Mouse (Mus musculus): ENCODE measurements around the gene Hook2. TPM values are rescaled to one million over a fixed set of nuclear protein-coding genes. Genes with fewer than 3 reads are reported as not detected.

The Hook2 gene
- polyA plus RNA-seq, 1 experiment from 2014 or later, result 29.7 TPM

GRCm38 (mm10) chr8:84963952-84964351 is 26.5 kb upstream of the Hook2 start:
- H3K36me3 ChIP-seq, result no peaks in the 10 kb centered on the region; the same call in 1 of the 2 replicates
- peaks cover 29% of the 10 kb centered on the region for H3K4me1 ChIP-seq
- H3K27ac ChIP-seq (replicated peaks), result no peak overlapping the region
- H3K4me3 ChIP-seq, result no peak overlapping the region
- H3K9me3 ChIP-seq, result no peaks in the 10 kb centered on the region
- no peak for ATAC-seq (replicated peaks)
- WGBS, result 90% methylated on average over 4 of the region's 4 CpGs
- H3K4me2 ChIP-seq (replicated peaks), result no peak overlapping the region
- H3K9ac ChIP-seq (replicated peaks), result no peak overlapping the region
- H3K27me3 ChIP-seq, result no peaks in the 10 kb centered on the region

GRCm38 (mm10) chr8:84965731-84966291 is 24.6 kb upstream of the Hook2 start:
- under 1% methylated on average over 41 of the region's 41 CpGs for WGBS
- H3K36me3 ChIP-seq, result no peaks in the 10 kb centered on the region; the same call in 1 of the 2 replicates
- H3K4me2 ChIP-seq (replicated peaks), result peak overlapping the region; percentile 81
- H3K4me1 ChIP-seq, result peaks cover 34% of the 10 kb centered on the region
- no peaks in the 10 kb centered on the region for H3K27me3 ChIP-seq
- H3K4me3 ChIP-seq, result peak overlapping the region; percentile 56
- H3K27ac ChIP-seq (replicated peaks), result peak overlapping the region; percentile 78
- peak overlapping the region; percentile 63 for H3K9ac ChIP-seq (replicated peaks)
- H3K9me3 ChIP-seq, result no peaks in the 10 kb centered on the region
- ATAC-seq (replicated peaks), result peak; percentile 88

GRCm38 (mm10) chr8:84966603-84967002 is 23.8 kb upstream of the Hook2 start:
- peaks cover 7% of the 10 kb centered on the region for H3K36me3 ChIP-seq
- ATAC-seq (replicated peaks), result 0 out of 2 replicates have a peak, but pooled peaks have one; percentile 2
- no peak overlapping the region for H3K9ac ChIP-seq (replicated peaks)
- no peaks in the 10 kb centered on the region for H3K27me3 ChIP-seq
- WGBS, result 57% methylated on average over 3 of the region's 3 CpGs
- no peak overlapping the region for H3K4me2 ChIP-seq (replicated peaks)
- H3K9me3 ChIP-seq, result no peaks in the 10 kb centered on the region
- no peak overlapping the region for H3K27ac ChIP-seq (replicated peaks)
- H3K4me3 ChIP-seq, result no peak overlapping the region
- peaks cover 42% of the 10 kb centered on the region for H3K4me1 ChIP-seq

GRCm38 (mm10) chr8:84967532-84968304 is 22.7 kb upstream of the Hook2 start:
- ATAC-seq (replicated peaks), result no peak
- no peak overlapping the region for H3K27ac ChIP-seq (replicated peaks)
- no peaks in the 10 kb centered on the region for H3K9me3 ChIP-seq
- H3K4me1 ChIP-seq, result peaks cover 51% of the 10 kb centered on the region
- peaks cover 18% of the 10 kb centered on the region for H3K36me3 ChIP-seq
- 89% methylated on average over 13 of the region's 13 CpGs for WGBS
- no peaks in the 10 kb centered on the region for H3K27me3 ChIP-seq
- no peak overlapping the region for H3K4me3 ChIP-seq
- H3K9ac ChIP-seq (replicated peaks), result no peak overlapping the region
- H3K4me2 ChIP-seq (replicated peaks), result no peak overlapping the region

GRCm38 (mm10) chr8:84968650-84969049 is 21.8 kb upstream of the Hook2 start:
- Histone ChIP-seq H3K4me2 (replicated peaks) (peak overlapping the region; percentile 86), H3K27me3 (no peaks in the 10 kb centered on the region), H3K4me3 (peak overlapping the region; percentile 74), H3K27ac (replicated peaks) (peak overlapping the region; percentile 72), H3K4me1 (peaks cover 53% of the 10 kb centered on the region), H3K36me3 (peaks cover 27% of the 10 kb centered on the region), H3K9ac (replicated peaks) (peak overlapping the region; percentile 88), H3K9me3 (no peaks in the 10 kb centered on the region)
- ATAC-seq (replicated peaks), result no peak
- WGBS, result 9% methylated on average over 2 of the region's 2 CpGs

- Histone ChIP-seq H3K4me1 (peaks cover 50% of the 10 kb centered on the region), H3K27ac (replicated peaks) (peak within 1 kb of the TSS; percentile 72), H3K4me2 (replicated peaks) (peak within 1 kb of the TSS; percentile 86), H3K4me3 (peak within 1 kb of the TSS; percentile 74), H3K9me3 (no peaks in the 10 kb centered on the region), H3K9ac (replicated peaks) (peak within 1 kb of the TSS; percentile 88), H3K27me3 (no peaks in the 10 kb centered on the region), H3K36me3 (peaks cover 31% of the 10 kb centered on the region)
- ATAC-seq (replicated peaks), result peak; percentile 76
- under 1% methylated on average over 56 of the region's 56 CpGs for WGBS
Observed at GRCm38 (mm10) chr8:84969241-84970134, 20.9 kb upstream of the Hook2 start, which contains the start of the genes Gm49661, Prdx2 and Rnaseh2a. Gm49661 (minus strand) TSS chr8:84969433. Prdx2 (plus strand) TSS chr8:84969587. Rnaseh2a (minus strand) TSS chr8:84969767.

- peak overlapping the region; percentile 88 for H3K9ac ChIP-seq (replicated peaks)
- WGBS, result 4% methylated on average over 21 of the region's 21 CpGs
- peak overlapping the region; percentile 86 for H3K4me2 ChIP-seq (replicated peaks)
- H3K36me3 ChIP-seq, result peaks cover 36% of the 10 kb centered on the region
- no peak for ATAC-seq (replicated peaks)
- peaks cover 51% of the 10 kb centered on the region for H3K4me1 ChIP-seq
- H3K27ac ChIP-seq (replicated peaks), result peak overlapping the region; percentile 72
- peak overlapping the region; percentile 74 for H3K4me3 ChIP-seq
- H3K27me3 ChIP-seq, result no peaks in the 10 kb centered on the region
- H3K9me3 ChIP-seq, result no peaks in the 10 kb centered on the region
Observed at GRCm38 (mm10) chr8:84970135-84970790, 20.1 kb upstream of the Hook2 start.

- Histone ChIP-seq H3K27me3 (no peaks in the 10 kb centered on the region), H3K4me2 (replicated peaks) (peak overlapping the region; percentile 86), H3K4me3 (peak overlapping the region; percentile 74), H3K27ac (replicated peaks) (peak overlapping the region; percentile 72), H3K9ac (replicated peaks) (peak overlapping the region; percentile 88), H3K9me3 (no peaks in the 10 kb centered on the region), H3K36me3 (peaks cover 38% of the 10 kb centered on the region), H3K4me1 (peaks cover 54% of the 10 kb centered on the region)
- 71% methylated on average over 5 of the region's 5 CpGs for WGBS
- ATAC-seq (replicated peaks), result no peak
Observed at GRCm38 (mm10) chr8:84970913-84971312, 19.5 kb upstream of the Hook2 start.

GRCm38 (mm10) chr8:84973079-84973478 is 17.3 kb upstream of the Hook2 start:
- Histone ChIP-seq H3K9ac (replicated peaks) (no peak overlapping the region; the same call in 1 of the 2 replicates), H3K9me3 (no peaks in the 10 kb centered on the region), H3K4me2 (replicated peaks) (no peak overlapping the region), H3K4me3 (no peak overlapping the region), H3K27me3 (peaks cover 12% of the 10 kb centered on the region; the same call in 1 of the 2 replicates), H3K27ac (replicated peaks) (no peak overlapping the region), H3K36me3 (peaks cover 38% of the 10 kb centered on the region), H3K4me1 (peaks cover 68% of the 10 kb centered on the region)
- no peak for ATAC-seq (replicated peaks)
- 92% methylated on average over 1 of the region's 1 CpGs for WGBS

- Histone ChIP-seq H3K4me1 (peaks cover 68% of the 10 kb centered on the region), H3K36me3 (peaks cover 38% of the 10 kb centered on the region), H3K4me3 (no peak overlapping the region), H3K27me3 (peaks cover 13% of the 10 kb centered on the region; the same call in 1 of the 2 replicates), H3K4me2 (replicated peaks) (no peak overlapping the region), H3K9me3 (no peaks in the 10 kb centered on the region), H3K27ac (replicated peaks) (no peak overlapping the region), H3K9ac (replicated peaks) (no peak overlapping the region)
- 60% methylated on average over 4 of the region's 4 CpGs for WGBS
- ATAC-seq (replicated peaks), result no peak
Observed at GRCm38 (mm10) chr8:84973803-84974542, 16.4 kb upstream of the Hook2 start.
